Mouse (Mus musculus) stomach, embryonic 15.5 days (tissue): ENCODE results near the gene Fam53b. TPM values are rescaled to one million over a fixed set of nuclear protein-coding genes. Genes with fewer than 3 reads are reported as not detected.

ENCODE experiments used
- ATAC-seq: fragments of 200-750 bp; cut with Nextera tagmentation; 2 replicates; pipeline ENCODE4 v1.8.0; 2017; ENCODE audit warnings: low read depth, moderate number of reproducible peaks, moderate TSS enrichment; ENCODE audit not compliant: insufficient read depth, low FRiP score
- H3K27ac ChIP-seq: fragments of 300-500 bp; sonication (generic); 2 replicates; pipeline ENCODE4 v1.5.1; 2015; ENCODE audit warnings: mild to moderate bottlenecking, inconsistent platforms
- H3K27me3 ChIP-seq: fragments of 300-500 bp; sonication (generic); replicated peaks from 2 replicates; pipeline ENCODE4 v1.6.1; 2015; ENCODE audit warnings: inconsistent platforms
- H3K36me3 ChIP-seq: fragments of 300-500 bp; sonication (generic); 2 replicates; pipeline ENCODE4 v1.6.1; 2015; ENCODE audit warnings: inconsistent platforms
- H3K4me1 ChIP-seq: fragments of 300-500 bp; sonication (generic); 2 replicates; pipeline ENCODE4 v1.6.1; 2015; ENCODE audit warnings: inconsistent platforms
- H3K4me2 ChIP-seq: fragments of 300-500 bp; sonication (generic); 2 replicates; pipeline ENCODE4 v1.6.1; 2015; ENCODE audit warnings: mild to moderate bottlenecking, inconsistent platforms
- H3K4me3 ChIP-seq: fragments of 300-500 bp; sonication (generic); replicated peaks from 2 replicates; pipeline ENCODE4 v1.5.1; 2015; ENCODE audit warnings: inconsistent platforms
- H3K9ac ChIP-seq: fragments of 300-500 bp; sonication (generic); 2 replicates; pipeline ENCODE4 v1.6.1; 2015; ENCODE audit warnings: inconsistent platforms
- H3K9me3 ChIP-seq: fragments of 300-500 bp; sonication (generic); 2 replicates; pipeline ENCODE4 v1.6.1; 2016; ENCODE audit warnings: inconsistent platforms
- WGBS: fragments of 180-500 bp; shearing (Covaris S2); methylation state at CpG from one replicate; pipeline ENCODE4 v1.1.7; 2015; 5-methylcytosine and 5-hydroxymethylcytosine counted together
- polyA plus RNA-seq: library from polyadenylated mRNA; unstranded; fragments of >200 nt; fragmentation: Nextera tagmentation; extraction: Ambion mirVana; gene quantifications from 2 replicates; pipeline ENCODE4 v1.2.1, GENCODE M21; 2015

The Fam53b gene
- polyA plus RNA-seq, 1 experiment from 2014 or later, result 15.5 TPM

DNA sequence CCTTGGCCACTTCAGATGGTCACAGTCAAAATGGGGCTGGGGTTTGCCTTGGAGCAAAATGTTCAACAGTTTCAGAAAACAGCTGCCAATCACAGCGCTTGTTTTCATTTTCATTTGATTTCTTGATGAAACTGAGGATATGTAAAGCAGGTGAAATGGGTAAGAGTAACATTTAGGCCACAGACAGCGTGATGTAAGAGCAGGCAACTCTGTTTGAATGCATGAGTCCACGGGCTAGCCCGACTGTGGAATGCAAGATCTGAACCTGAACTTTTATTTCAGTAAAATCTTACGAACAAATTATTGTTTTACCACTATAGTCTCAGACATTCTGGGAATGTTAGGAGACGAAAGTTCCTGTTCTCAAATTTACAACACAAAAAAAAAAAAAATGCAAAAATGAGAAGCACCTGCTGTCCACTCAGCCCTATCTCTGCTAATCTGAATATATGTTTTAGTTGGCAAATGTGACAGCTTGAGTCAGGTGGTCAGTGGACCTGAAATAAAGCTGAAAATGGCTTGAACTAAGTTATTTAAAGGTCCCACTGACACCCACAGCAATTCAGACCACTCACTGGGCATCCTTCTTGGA, 53.0 kb downstream of the Fam53b start:
- no peak overlapping the region for H3K27ac ChIP-seq

GRCm38 (mm10) chr7:132759926-132760325, 53.8 kb downstream of the Fam53b start:
- no peak overlapping the region for H3K9ac ChIP-seq
- no peak overlapping the region for H3K4me2 ChIP-seq
- no peaks in the 10 kb centered on the region for H3K9me3 ChIP-seq
- no peak overlapping the region for H3K27ac ChIP-seq
- ATAC-seq, result no peak
- H3K36me3 ChIP-seq, result peaks cover 2% of the 10 kb centered on the region; the same call in 1 of the 2 replicates
- 94% methylated on average over 6 of the region's 6 CpGs for WGBS
- no peaks in the 10 kb centered on the region for H3K27me3 ChIP-seq
- H3K4me1 ChIP-seq, result peaks cover 1% of the 10 kb centered on the region; the same call in 1 of the 2 replicates
- H3K4me3 ChIP-seq, result no peak overlapping the region

More for the DNA sequence above, 53.0 kb downstream of the Fam53b start:
- Histone ChIP-seq H3K27me3 (no peaks in the 10 kb centered on the region), H3K9ac (no peak overlapping the region), H3K4me3 (no peak overlapping the region), H3K4me1 (peaks cover 1% of the 10 kb centered on the region; the same call in 1 of the 2 replicates), H3K4me2 (no peak overlapping the region), H3K9me3 (no peaks in the 10 kb centered on the region), H3K36me3 (peaks cover 2% of the 10 kb centered on the region; the same call in 1 of the 2 replicates)
- no peak for ATAC-seq
- WGBS, result 90% methylated on average over 6 of the region's 6 CpGs

- H3K27ac ChIP-seq, result no peak overlapping the region
- peaks cover 2% of the 10 kb centered on the region; the same call in 1 of the 2 replicates for H3K36me3 ChIP-seq
- no peak overlapping the region for H3K4me3 ChIP-seq
- no peak for ATAC-seq
- H3K9me3 ChIP-seq, result no peaks in the 10 kb centered on the region
- 94% methylated on average over 22 of the region's 22 CpGs for WGBS
- H3K27me3 ChIP-seq, result no peaks in the 10 kb centered on the region
- H3K4me1 ChIP-seq, result peaks cover 6% of the 10 kb centered on the region; the same call in 1 of the 2 replicates
- H3K9ac ChIP-seq, result no peak overlapping the region
- H3K4me2 ChIP-seq, result no peak overlapping the region
Measured at GRCm38 (mm10) chr7:132759405-132759891, 54.2 kb downstream of the Fam53b start.

DNA sequence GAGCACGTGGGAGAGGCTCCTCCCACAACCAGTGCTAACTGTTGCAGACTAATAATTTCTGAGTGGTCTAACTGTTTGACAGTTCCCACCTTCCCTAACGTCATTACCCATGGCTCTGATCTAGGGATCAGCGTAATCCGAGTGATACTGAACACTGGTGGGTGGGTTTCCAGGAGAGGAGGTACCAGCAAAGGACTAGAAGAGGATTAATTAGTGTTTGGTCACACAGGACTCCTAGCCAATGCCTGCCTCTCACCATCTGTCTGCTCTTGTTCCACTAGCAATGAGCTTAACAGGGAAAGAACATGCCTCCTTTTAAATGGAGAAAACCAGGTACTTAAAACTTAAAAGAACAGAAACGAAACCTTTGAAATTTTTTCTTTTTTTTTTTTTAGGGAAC, 54.8 kb downstream of the Fam53b start:
- no peak for ATAC-seq
- Histone ChIP-seq H3K36me3 (peaks cover 2% of the 10 kb centered on the region; the same call in 1 of the 2 replicates), H3K27ac (no peak overlapping the region), H3K9me3 (no peaks in the 10 kb centered on the region), H3K4me2 (no peak overlapping the region), H3K4me3 (no peak overlapping the region), H3K9ac (no peak overlapping the region), H3K4me1 (peaks cover 12% of the 10 kb centered on the region), H3K27me3 (no peaks in the 10 kb centered on the region)
- 55% methylated on average over 5 of the region's 5 CpGs for WGBS

DNA sequence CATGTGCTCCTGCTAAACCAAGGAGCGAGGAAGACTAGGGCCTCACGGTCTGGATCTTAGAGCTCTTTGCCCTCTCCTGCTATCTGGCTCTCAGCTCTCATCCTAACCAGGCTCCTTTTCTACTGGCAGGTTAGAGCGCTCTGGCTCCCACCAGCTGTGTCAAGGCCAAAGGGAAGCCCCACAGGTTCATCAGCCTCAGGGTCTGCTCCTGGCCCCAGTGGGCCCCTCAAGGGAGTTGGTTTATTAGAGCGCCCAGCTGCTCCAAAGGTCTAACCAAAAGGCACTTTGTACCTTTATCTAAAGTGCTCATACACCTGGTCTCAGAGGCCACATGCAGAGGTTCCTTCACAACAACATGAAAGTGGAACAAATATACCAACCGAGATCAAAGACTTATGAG, 57.4 kb downstream of the Fam53b start:
- peak; percentile 32 for ATAC-seq
- no peaks in the 10 kb centered on the region for H3K27me3 ChIP-seq
- peaks cover 2% of the 10 kb centered on the region; the same call in 1 of the 2 replicates for H3K36me3 ChIP-seq
- no peak overlapping the region for H3K27ac ChIP-seq
- no peak overlapping the region for H3K4me2 ChIP-seq
- no peak overlapping the region for H3K9ac ChIP-seq
- H3K4me3 ChIP-seq, result no peak overlapping the region
- H3K9me3 ChIP-seq, result no peaks in the 10 kb centered on the region
- H3K4me1 ChIP-seq, result peaks cover 17% of the 10 kb centered on the region
- WGBS, result 82% methylated on average over 5 of the region's 5 CpGs

- peaks cover 2% of the 10 kb centered on the region; the same call in 1 of the 2 replicates for H3K36me3 ChIP-seq
- peak overlapping the region; percentile 23; the same call in 1 of the 2 replicates for H3K27ac ChIP-seq
- H3K4me1 ChIP-seq, result peaks cover 17% of the 10 kb centered on the region
- ATAC-seq, result peak; percentile 37; the same call in 1 of the 2 replicates
- H3K4me2 ChIP-seq, result no peak overlapping the region
- no peaks in the 10 kb centered on the region for H3K27me3 ChIP-seq
- no peak overlapping the region for H3K4me3 ChIP-seq
- H3K9ac ChIP-seq, result no peak overlapping the region
- 54% methylated on average over 3 of the region's 3 CpGs for WGBS
- no peaks in the 10 kb centered on the region for H3K9me3 ChIP-seq
Measured at GRCm38 (mm10) chr7:132754389-132754750, 59.3 kb downstream of the Fam53b start.

DNA sequence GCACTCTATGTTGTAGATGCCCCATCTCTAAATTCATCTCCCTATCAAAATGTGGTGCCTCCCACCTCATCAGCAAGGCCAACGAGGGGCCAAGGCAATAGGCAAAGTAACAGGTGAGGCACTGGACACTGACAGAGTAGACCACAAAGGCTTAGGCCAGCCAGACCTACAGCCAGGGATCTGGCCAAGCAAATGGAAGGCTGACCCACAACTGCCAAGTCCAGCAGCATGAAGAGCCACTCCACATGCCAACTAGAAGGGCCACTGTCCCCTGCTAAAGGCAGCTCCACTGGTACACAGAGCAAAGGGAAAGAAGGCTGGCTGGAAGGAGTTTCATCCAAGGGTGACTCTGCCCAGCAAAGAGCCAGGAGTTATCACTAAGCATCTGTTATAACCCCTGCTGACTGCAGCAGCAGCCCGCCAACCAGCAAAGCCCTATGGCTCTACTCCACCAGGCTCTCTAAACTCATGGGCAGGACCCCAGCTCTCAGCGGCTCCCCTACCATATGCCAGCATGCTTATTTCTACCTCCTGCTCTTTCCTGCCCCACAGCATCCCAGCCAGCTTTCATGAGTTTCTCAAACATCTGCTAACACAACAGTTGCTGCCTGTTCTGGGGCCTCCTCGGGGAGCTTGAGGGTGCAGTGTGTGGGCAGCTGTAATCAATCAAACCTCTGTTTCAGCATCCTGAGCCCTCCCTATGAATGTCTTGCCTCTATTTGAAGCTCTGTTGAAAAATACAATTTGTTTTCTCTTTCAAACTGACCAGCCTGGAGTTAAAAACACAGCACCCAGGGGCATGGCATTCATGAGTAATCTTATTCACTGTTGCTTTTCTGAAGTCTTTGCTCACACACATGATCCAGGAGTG, 59.9 kb downstream of the Fam53b start:
- Histone ChIP-seq H3K27me3 (no peaks in the 10 kb centered on the region), H3K4me1 (peaks cover 17% of the 10 kb centered on the region), H3K4me2 (no peak overlapping the region), H3K9me3 (no peaks in the 10 kb centered on the region), H3K36me3 (peaks cover 2% of the 10 kb centered on the region; the same call in 1 of the 2 replicates), H3K9ac (no peak overlapping the region), H3K27ac (peak overlapping the region; percentile 23; the same call in 1 of the 2 replicates), H3K4me3 (no peak overlapping the region)
- WGBS, result 54% methylated on average over 4 of the region's 4 CpGs
- ATAC-seq, result 0 out of 2 replicates have a peak, but pooled peaks have one; percentile 20

- no peak overlapping the region for H3K9ac ChIP-seq
- WGBS, result 59% methylated on average over 2 of the region's 2 CpGs
- H3K4me3 ChIP-seq, result no peak overlapping the region
- H3K4me2 ChIP-seq, result no peak overlapping the region
- ATAC-seq, result no peak
- no peak overlapping the region for H3K27ac ChIP-seq
- no peaks in the 10 kb centered on the region for H3K27me3 ChIP-seq
- H3K36me3 ChIP-seq, result no peaks in the 10 kb centered on the region
- peaks cover 23% of the 10 kb centered on the region for H3K4me1 ChIP-seq
- H3K9me3 ChIP-seq, result no peaks in the 10 kb centered on the region
Measured at GRCm38 (mm10) chr7:132751716-132752115, 62.0 kb downstream of the Fam53b start.

GRCm38 (mm10) chr7:132749504-132749903, 64.2 kb downstream of the Fam53b start:
- WGBS, result 87% methylated on average over 11 of the region's 11 CpGs
- Histone ChIP-seq H3K4me3 (no peak overlapping the region), H3K4me2 (no peak overlapping the region), H3K36me3 (no peaks in the 10 kb centered on the region), H3K27me3 (no peaks in the 10 kb centered on the region), H3K4me1 (peaks cover 17% of the 10 kb centered on the region), H3K9ac (no peak overlapping the region), H3K27ac (no peak overlapping the region), H3K9me3 (no peaks in the 10 kb centered on the region)
- ATAC-seq, result no peak

DNA sequence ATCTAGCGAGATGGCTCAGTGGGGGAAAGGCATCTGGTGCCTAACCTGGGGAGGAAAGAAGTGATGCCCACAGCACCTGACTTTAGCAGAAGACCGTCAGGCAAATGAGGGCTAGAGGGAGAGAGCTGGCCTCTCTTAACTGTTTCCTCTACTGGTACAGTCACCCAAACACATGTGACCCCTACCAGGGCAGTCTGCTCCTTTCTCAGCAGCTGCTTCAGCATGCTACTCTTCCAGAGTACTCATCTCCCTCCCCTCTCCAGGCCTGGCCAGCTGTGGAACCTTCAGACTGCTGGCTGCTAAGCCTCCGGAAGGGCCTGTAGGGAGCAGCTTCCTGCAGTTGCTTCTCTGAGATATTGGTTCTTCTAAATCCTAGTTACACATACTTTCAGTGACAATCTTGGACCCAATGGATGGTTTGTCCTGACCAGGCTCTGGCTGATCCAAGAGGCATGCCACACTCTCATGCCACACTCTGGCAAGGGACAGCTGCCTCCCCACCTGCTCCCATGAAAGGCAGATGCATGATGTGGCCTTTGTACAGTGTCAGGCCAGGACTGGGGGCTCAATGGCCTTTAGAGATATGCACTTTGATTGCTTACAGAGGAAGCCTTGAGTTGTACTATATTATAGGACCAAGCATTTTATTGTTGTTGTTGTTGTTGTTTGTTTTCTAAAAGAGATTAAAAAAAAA, 65.5 kb downstream of the Fam53b start:
- 61% methylated on average over 3 of the region's 3 CpGs for WGBS
- Histone ChIP-seq H3K27me3 (no peaks in the 10 kb centered on the region), H3K36me3 (no peaks in the 10 kb centered on the region), H3K4me2 (no peak overlapping the region), H3K4me1 (0 out of 2 replicates have a peak, but pooled peaks cover 5% of the 10 kb centered on the region), H3K9ac (no peak overlapping the region), H3K27ac (peak overlapping the region; percentile 18; the same call in 1 of the 2 replicates), H3K4me3 (no peak overlapping the region), H3K9me3 (no peaks in the 10 kb centered on the region)
- ATAC-seq, result no peak

- Histone ChIP-seq H3K36me3 (no peaks in the 10 kb centered on the region), H3K9ac (no peak overlapping the region), H3K4me1 (0 out of 2 replicates have a peak, but pooled peaks cover 5% of the 10 kb centered on the region), H3K4me2 (no peak overlapping the region), H3K9me3 (no peaks in the 10 kb centered on the region), H3K4me3 (no peak overlapping the region), H3K27ac (no peak overlapping the region), H3K27me3 (no peaks in the 10 kb centered on the region)
- ATAC-seq, result no peak
- WGBS, result 67% methylated on average over 6 of the region's 6 CpGs
Measured at GRCm38 (mm10) chr7:132747096-132747495, 66.6 kb downstream of the Fam53b start.
